Mouse (Mus musculus) common myeloid progenitor, adult 5-6 weeks (primary cell): ENCODE data around the gene H2-Ab1. TPM values are rescaled to one million over a fixed set of nuclear protein-coding genes. Genes with fewer than 3 reads are reported as not detected.
A peak's percentile ranks its signal among the peaks of the same experiment; 100 is the strongest.
"Not testable (repeated sequence)": the region's sequence is repeated elsewhere in the genome, so short reads cannot be mapped to it uniquely, and the experiment has no call there.

Experiments used
- ATAC-seq: replicated peaks from 2 replicates; pipeline ENCODE4 v1.8.0; 2016; ENCODE audit warnings: low read depth, mild to moderate bottlenecking, moderate TSS enrichment, inconsistent platforms; ENCODE audit not compliant: poor library complexity, severe bottlenecking
- total RNA-seq: library from RNA; stranded (forward); fragments of 200-1000, 187-1606 nt; gene quantifications from 2 replicates; pipeline ENCODE4 v1.2.3, GENCODE M21; 2017

H2-Ab1 gene
- 67.2 and 91.5 TPM in 2 replicates for total RNA-seq

DNA sequence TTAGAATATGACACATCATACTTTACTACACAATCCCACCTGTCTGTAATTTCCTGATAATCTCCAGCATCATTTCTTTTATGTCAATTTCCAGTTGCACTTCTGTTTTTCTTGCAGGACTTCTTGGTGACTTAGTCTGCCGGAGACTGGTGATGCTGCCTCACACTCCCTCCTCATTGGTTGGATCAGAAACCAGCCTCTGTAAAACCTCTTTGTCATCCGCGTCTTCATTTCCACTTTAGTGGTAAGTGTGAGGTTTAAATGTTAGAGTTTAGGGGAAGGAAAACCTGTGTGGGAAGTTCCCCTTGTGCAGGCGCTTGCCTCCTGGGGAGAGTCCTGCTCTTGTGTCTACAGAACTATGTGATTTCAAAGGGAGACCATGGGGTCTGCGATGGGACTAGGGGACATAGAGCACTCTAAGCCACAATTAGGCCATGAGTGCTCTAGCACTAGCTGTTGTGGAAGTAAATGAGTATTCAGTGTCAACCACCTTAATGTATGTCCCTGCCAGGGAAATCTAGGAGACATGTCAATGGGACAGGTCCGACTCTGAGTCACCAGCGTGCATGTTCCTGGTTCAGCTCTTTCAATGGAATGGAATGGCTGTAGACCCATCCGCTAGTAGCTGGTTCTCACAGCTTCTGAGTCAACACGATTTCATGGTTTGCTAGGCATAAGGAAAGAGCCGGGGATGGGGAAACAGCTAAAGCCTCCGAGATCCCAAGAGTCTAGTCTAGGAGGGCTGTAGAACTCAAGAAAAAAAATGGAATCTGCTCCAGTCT, at the start of gene H2-Ab1:
Gene H2-Ab1 (plus strand): TSS at position 96 of the 782 bp plus-strand sequence.
- peak; percentile 93 for ATAC-seq

GRCm38 (mm10) chr17:34207866-34208265, 49.6 kb upstream of the H2-Ab1 start:
- no peak for ATAC-seq

DNA sequence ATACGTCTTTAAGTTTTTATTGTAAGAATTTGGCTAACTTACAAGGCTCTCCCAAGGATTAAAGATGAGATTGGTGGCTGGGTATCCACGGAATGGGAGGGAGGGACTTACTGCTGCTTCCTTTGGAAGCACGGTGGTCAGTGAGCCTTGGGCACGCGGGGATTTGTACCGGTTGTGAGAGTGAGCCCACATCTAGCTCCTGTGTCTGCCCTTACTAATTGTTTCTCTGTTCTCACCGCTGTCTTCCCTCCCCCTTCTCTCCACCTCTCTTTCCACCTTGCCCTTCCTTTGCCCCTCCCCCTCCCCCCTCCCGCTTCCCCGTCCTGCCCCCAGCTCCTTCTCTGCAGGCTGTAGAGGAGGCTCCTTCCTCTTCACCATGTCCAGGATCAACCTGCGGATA, 49.1 kb upstream of the H2-Ab1 start:
- ATAC-seq = no peak

DNA sequence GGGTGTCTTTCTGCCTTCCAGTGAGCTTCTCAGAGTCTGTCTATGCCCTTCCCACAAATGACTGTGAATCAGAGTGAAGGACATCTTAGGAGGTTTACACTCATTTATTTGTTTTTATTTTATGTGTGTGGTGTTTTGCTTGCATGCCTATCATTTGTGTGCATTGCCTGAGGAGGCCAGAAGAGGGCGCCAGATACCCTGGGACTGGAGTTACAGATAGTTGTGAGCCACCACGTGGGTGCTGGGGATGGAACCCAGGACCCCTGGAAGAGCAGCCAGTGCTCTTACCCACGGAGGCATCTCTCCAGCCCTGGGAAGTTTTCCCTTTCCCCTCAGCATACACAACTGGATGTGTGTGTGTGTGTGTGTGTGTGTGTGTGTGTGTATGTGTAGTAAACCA, 47.8 kb upstream of the H2-Ab1 start:
- ATAC-seq = no peak

GRCm38 (mm10) chr17:34210599-34210998, 46.9 kb upstream of the H2-Ab1 start:
- ATAC-seq = peak; percentile 85

GRCm38 (mm10) chr17:34211746-34212365, 45.6 kb upstream of the H2-Ab1 start:
- ATAC-seq = no peak

DNA sequence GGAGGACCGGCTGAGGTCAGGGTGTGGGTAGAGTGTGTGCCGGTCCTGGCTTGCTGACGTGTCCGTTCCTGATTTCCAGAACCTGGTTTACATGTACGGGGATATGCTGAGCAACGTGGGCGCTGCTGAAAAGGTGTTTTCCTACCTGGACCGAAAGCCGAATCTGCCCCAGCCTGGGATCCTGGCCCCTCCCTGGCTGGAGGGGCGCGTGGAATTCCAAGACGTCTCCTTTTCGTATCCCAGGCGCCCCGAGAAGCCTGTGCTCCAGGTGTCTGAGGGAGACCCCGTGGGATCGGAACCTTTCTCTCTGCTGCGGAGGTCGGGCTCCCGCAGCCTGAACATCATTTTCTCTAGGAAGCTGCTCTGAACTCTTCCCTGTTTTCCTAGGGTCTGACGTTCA, 43.6 kb upstream of the H2-Ab1 start:
- ATAC-seq = no peak

- ATAC-seq = no peak
These were observed 42.3 kb upstream of the H2-Ab1 start for GRCm38 (mm10) chr17:34215176-34215575.

DNA sequence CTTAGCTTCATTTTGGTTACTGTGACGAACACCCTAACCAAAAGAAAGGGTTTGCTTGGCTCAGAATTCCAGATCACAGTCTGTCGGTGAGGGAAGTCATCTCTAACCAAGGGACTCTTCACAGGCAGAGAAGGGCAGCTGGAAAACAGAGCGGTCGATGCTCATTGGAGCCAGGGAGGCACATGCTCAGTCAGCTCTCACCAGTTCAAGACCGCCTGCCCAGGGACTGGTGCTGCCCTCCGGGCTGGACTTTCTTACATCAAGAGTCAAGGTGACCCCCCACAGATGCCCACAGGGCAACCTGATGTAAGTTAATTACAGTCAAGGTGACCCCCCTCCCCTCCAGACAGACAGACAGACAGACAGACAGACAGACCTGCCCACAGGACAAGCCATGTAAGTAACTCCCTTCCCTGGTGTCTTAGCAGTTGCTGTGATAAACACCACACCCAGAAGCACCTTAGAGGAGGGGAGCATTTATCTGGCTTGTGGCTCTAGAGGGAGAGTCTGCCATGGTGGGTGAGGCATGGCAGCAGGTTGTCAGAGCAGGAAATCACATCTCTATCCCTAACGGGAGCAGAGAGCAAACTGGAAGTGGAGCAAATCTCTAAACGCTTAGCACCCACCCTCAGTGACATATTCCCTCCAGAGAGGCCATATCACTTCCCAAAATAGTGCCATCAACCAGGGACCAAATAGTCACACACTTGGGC, 40.1 kb upstream of the H2-Ab1 start:
- 0 out of 2 replicates have a peak, but pooled peaks have one; percentile 5 for ATAC-seq

DNA sequence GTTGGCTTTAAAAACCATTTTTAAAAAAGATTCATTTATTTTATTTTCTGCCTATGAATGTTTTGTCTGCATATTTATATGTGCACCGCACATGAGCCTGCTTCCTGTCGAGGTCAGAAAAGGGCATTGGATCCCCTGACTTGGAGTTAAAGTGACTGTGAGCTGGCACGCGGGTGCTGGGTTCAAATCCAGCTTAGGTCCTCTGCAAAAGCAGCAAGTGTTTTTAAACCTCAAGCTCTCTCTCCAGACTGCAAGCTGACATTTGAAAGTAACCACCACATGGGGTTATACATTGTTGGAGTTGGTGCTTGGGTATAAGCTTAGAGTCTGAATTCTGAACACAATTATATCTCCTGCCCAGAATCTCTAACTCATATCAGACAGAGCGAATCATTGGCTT, 39.5 kb upstream of the H2-Ab1 start:
- no peak for ATAC-seq

- ATAC-seq = no peak
These were observed 38.8 kb upstream of the H2-Ab1 start for GRCm38 (mm10) chr17:34218675-34219074.

GRCm38 (mm10) chr17:34219096-34219495, 38.4 kb upstream of the H2-Ab1 start:
- not testable (repeated sequence) for ATAC-seq

DNA sequence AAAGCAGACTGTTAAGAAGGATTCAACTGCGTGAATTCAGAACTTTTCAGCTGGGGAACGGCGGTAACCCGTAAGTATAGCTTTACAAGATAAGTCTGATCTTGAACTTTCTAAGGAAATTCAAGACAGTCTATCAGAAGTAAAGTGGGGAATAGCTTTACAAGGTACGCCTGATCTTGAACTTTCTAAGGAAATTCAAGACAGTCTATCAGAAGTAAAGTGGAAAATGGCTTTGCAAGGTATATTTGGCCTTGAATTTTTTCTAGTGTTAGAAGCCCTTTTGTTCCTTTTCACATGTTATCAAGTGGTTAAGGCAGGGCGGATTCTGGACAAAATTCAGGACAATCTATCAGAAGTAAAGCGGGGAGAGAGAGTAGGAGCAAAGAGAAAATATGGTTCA, 37.7 kb upstream of the H2-Ab1 start:
- ATAC-seq = not testable (repeated sequence)

- ATAC-seq = not testable (repeated sequence)
These were observed 37.1 kb upstream of the H2-Ab1 start for GRCm38 (mm10) chr17:34220401-34220800.

- ATAC-seq = no peak
These were observed 32.7 kb upstream of the H2-Ab1 start for GRCm38 (mm10) chr17:34224816-34225215.

GRCm38 (mm10) chr17:34225426-34225825, 32.1 kb upstream of the H2-Ab1 start:
- no peak for ATAC-seq

DNA sequence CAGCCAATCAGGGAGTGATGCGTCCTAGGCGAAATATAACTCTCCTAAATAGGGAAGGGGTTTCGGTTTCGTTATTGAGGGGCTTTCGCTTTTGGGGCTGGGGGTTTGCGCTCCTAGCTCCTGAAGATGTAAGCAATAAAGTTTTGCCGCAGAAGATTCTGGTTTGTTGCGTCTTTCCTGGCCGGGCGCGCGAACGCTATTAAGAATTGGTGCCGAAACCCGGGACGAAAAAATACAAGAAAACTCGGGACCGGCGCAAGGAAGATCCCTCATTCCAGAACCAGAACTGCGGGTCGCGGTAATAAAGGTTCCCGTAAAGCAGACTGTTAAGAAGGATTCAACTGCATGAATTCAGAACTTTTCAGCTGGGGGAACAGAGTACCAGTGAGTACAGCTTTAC, 31.6 kb upstream of the H2-Ab1 start:
- not testable (repeated sequence) for ATAC-seq

DNA sequence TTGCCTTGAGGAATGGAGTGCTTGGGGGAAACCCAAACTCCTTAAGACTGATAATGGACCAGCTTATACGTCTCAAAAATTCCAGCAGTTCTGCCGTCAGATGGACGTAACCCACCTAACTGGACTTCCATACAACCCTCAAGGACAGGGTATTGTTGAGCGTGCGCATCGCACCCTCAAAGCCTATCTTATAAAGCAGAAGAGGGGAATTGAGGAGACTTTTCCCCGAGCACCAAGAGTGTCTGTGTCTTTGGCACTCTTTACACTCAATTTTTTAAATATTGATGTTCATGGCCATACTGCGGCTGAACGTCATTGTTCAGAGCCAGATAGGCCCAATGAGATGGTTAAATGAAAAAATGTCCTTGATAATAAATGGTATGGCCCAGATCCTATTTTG, 26.5 kb upstream of the H2-Ab1 start:
- ATAC-seq = not testable (repeated sequence)

- ATAC-seq = not testable (repeated sequence)
These were observed 25.5 kb upstream of the H2-Ab1 start for GRCm38 (mm10) chr17:34232021-34232420.

GRCm38 (mm10) chr17:34234926-34235325, 22.6 kb upstream of the H2-Ab1 start:
- ATAC-seq = peak; percentile 91

- ATAC-seq = no peak
These were observed 20.8 kb upstream of the H2-Ab1 start for GRCm38 (mm10) chr17:34236691-34237090.
